Mouse (Mus musculus): ENCODE results near the gene Dnm3. TPM values are rescaled to one million over a fixed set of nuclear protein-coding genes. Genes with fewer than 3 reads are reported as not detected.

Dnm3 gene
- polyA plus RNA-seq, 1 experiment from 2014 or later: 1.1 TPM

- H3K27ac ChIP-seq (ENCODE audit: poor library complexity, severe bottlenecking): no peak overlapping the region
- no peaks in the 10 kb centered on the region for H3K9me3 ChIP-seq (replicated peaks)
- H3K4me1 ChIP-seq (replicated peaks): no peaks in the 10 kb centered on the region
- ATAC-seq (ENCODE audit: insufficient number of reproducible peaks, low FRiP score): no peak
- no peaks in the 10 kb centered on the region for H3K27me3 ChIP-seq (replicated peaks)
- no peak overlapping the region for H3K4me2 ChIP-seq
- WGBS: 79% methylated on average over 5 of the region's 5 CpGs
- no peak overlapping the region for H3K9ac ChIP-seq
- H3K36me3 ChIP-seq: no peaks in the 10 kb centered on the region
- no peak overlapping the region for H3K4me3 ChIP-seq
Measured at GRCm38 (mm10) chr1:161951009-161951779, 526.6 kb downstream of the Dnm3 start.

DNA sequence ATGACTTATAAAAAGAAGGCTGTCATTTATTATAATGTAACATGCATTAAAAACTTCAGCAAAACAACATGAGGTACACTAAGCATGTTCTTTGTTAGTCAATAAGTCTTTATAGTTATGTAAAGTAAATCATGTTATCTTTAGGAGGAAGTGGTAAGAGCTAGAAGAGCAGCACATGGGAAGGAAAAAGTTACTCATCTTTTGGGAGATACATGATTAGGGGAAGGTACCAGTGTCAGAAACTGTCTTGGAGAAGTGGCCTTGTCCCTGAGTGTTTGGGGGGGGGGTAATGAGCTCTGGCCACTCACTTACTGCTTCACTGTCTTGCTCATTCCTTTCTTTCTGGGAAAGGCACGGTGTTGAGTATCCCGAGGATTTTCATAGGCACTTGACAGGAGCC lies 535.8 kb downstream of the Dnm3 start:
- no peak overlapping the region for H3K27ac ChIP-seq (ENCODE audit: poor library complexity, severe bottlenecking)
- WGBS: 73% methylated on average over 2 of the region's 2 CpGs

More for the DNA sequence above, 535.8 kb downstream of the Dnm3 start:
- Histone ChIP-seq H3K4me1 (replicated peaks) (no peaks in the 10 kb centered on the region), H3K36me3 (no peaks in the 10 kb centered on the region), H3K9me3 (replicated peaks) (no peaks in the 10 kb centered on the region), H3K4me3 (no peak overlapping the region), H3K4me2 (no peak overlapping the region), H3K27me3 (replicated peaks) (no peaks in the 10 kb centered on the region), H3K9ac (no peak overlapping the region)
- ATAC-seq (ENCODE audit: insufficient number of reproducible peaks, low FRiP score): no peak

MicroRNA genes within 50 kb of the gene (microRNA counts, 519-probe panel; counts per million panel counts)
- microRNA mmu-miR-199a-3p: 8,599 counts per million, percentile 99 among the panel's probes with 10 or more counts
- 7,522 counts per million, percentile 91 among the panel's probes with 10 or more counts for microRNA mmu-miR-199a-5p
- 3,615 counts per million, percentile 24 among the panel's probes with 10 or more counts for microRNA mmu-miR-214

Small RNAs within 50 kb of the gene (microRNA-seq; reads per million reads assigned to microRNA genes)
- gene Mir199a-2: 68.8 reads per million, percentile 48 among the genes with 10 or more reads in this experiment
- gene Mir214: 4,237 reads per million, percentile 91 among the genes with 10 or more reads in this experiment

Other genes starting within 250 kb of the Dnm3 start
- 13.9 and 15.1 TPM in 2 replicates for gene Mettl13, start 70.5 kb upstream of the Dnm3 start, polyA plus RNA-seq (2016; fragmentation: Nextera tagmentation; extraction: Ambion mirVana)
- 36.3 and 37.8 TPM in 2 replicates for gene Vamp4, start 92.5 kb upstream of the Dnm3 start, polyA plus RNA-seq (2016; fragmentation: Nextera tagmentation; extraction: Ambion mirVana)
- gene Myoc, start 161.1 kb upstream of the Dnm3 start, polyA plus RNA-seq (2016; fragmentation: Nextera tagmentation; extraction: Ambion mirVana): not detected in 2 replicates
- gene Myocos, start 180.2 kb upstream of the Dnm3 start, polyA plus RNA-seq (2016; fragmentation: Nextera tagmentation; extraction: Ambion mirVana): not detected in 2 replicates

Measured in heart, embryonic 12.5 days (tissue).